Mouse (Mus musculus): ENCODE results near the gene Dtnb. TPM values are rescaled to one million over a fixed set of nuclear protein-coding genes. Genes with fewer than 3 reads are reported as not detected.

Gene Dtnb
- total RNA-seq, 1 experiment from 2014 or later, result 41.0 TPM

GRCm38 (mm10) chr12:3572581-3573397 is 608 bp downstream of the Dtnb start:
- peak; percentile 51 for DNase-seq

GRCm38 (mm10) chr12:3573410-3573809 is 1.2 kb downstream of the Dtnb start:
- DNase-seq, result no peak

GRCm38 (mm10) chr12:3574670-3575069 is 2.5 kb downstream of the Dtnb start:
- no peak for DNase-seq

DNA sequence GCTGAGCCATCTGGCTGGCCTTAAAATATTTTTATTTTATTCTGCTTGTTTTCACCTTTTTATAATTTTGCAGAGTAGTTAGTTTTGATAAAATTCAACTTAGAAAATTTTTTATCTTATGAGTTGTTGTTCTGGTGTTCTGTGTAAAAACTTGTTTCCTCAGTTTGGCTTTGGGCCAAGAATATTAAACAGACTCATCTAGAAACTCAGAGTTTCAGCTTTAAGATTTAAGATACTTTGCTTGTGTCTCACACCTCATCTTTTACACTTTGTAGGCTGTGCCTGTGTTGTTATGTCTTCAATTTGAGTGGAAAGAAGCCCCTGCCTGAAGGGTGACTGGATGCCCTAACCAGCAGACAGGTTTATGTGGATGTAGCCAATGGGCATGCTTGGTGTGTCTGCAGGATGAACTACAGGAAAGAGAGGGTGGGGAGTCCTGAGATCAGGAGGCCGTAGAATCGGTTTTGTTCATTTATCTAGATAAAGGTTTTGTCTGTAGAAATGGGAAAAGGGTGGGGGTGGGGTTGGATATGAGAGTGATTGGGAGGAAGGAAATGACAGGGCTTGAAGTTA is 7.9 kb downstream of the Dtnb start:
- no peak for DNase-seq

DNA sequence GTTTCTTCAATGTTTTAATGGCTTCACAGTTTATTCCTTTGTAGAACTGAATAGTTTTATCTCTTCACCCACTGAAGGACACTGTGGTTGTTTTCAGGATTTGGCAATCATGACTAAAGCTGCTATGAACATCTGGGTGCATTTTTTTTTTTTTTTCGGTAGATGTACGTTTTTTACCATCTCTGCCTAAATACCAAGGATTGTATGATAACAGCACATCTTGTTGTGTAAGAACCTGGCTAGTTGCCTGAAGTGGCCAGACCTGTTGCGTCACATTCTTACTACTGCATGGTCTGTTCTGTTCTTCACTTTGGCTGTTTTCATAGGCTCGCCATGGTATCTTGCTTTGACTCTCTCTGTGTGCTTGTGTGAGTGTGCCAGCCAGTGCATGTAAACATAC is 10.4 kb downstream of the Dtnb start:
- DNase-seq, result peak; percentile 38

DNA sequence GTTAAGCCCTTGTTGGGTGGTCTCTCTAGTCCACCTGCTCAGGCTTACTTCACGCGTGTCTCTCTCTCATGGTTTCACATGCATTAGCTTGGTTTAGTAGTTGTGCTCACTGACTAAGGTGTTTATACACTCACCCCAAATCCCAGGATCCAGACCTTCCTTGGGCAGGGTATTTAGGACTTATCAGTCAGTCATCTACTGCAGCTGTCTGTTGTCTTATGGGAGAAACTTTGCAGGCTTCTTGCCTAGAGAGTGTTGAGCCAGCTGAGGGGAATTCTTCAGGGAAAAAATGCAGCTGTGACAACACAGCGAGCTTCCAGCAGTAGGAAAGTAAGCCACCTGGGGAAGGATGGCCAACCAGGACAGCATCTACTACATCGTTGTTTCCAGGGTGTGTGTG is 13.3 kb downstream of the Dtnb start:
- DNase-seq, result no peak

- DNase-seq, result no peak
These were observed 14.8 kb downstream of the Dtnb start for GRCm38 (mm10) chr12:3587010-3587409.

- no peak for DNase-seq
These were observed 17.9 kb downstream of the Dtnb start for GRCm38 (mm10) chr12:3590039-3590438.

DNA sequence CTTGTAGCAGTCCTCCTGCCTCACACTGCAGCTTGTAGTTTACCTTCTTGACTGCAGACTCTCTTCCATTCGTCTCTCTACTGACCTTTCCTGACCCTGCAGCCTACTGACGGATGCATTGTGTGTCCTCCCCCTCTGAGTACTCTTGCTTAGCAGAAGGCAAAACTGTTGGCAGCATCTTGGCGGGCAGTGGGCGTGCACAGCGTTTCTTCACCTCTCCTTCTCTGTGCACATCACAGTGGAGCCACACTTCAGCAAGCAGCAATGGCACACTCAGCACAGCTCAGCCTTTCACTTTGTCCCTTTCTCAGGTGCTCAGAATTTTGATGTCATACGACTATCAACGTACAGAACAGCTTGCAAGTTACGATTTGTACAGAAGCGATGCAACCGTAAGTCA is 19.4 kb downstream of the Dtnb start:
- DNase-seq, result no peak

DNA sequence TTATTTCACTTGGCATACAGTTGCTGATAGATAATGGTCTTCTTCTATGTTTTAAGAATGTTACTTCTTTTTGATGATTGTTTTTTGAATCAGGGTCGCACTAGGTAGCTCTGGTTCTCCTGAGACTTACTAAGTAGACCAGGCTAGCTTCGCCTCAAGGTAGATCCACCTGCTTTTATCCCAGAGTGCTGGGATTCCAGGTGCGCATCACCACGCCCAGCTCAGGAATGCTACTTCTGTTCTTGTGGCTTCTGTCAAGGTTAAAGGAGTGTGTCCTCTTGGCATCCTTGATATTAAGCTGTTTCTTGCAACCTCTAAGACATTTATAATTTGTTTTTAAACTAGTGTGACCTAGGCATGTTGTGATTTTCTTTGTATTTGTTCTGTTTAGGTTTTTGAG is 30.6 kb downstream of the Dtnb start:
- DNase-seq, result no peak

GRCm38 (mm10) chr12:3606202-3606601 is 34.0 kb downstream of the Dtnb start:
- DNase-seq, result no peak

DNA sequence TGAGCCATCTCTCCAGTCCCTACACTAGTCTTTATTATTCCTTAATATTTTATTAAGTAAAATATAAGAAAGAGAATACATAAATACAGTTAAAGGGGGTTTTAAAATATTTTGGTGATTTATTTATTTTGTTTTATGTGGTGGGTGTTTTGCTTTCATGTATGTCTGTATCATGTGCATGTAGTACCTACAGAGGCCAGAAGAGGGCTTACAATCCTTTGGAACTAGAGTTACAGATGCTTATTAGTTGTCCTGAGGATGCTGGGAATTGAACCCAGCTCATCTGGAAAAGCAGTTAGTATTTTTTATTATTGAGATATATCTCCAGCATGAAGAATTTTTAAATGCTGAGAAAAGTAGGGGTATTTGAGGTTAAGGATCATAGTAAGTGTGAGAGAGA is 37.6 kb downstream of the Dtnb start:
- no peak for DNase-seq

DNA sequence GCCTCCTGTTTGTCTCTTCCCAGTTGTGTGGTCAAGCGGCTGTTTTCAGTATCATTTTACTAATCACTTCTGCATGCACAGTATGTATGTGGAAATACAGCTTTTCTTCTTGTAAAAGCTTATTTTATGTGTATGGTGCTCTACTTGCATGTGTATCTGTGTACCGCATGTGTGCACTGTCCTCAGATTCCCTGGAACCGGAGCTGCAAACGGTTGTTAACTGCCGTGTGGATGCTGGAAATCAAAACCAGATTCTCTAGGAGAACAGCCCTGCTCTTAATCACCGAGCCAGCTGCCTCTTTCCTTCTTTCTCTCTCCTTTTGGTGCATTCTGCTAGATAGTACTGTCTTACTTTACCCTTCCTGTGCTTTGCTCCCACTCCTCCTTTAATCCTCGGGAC is 39.7 kb downstream of the Dtnb start:
- no peak for DNase-seq

GRCm38 (mm10) chr12:3615041-3615440 is 42.9 kb downstream of the Dtnb start:
- DNase-seq, result peak; percentile 53

DNA sequence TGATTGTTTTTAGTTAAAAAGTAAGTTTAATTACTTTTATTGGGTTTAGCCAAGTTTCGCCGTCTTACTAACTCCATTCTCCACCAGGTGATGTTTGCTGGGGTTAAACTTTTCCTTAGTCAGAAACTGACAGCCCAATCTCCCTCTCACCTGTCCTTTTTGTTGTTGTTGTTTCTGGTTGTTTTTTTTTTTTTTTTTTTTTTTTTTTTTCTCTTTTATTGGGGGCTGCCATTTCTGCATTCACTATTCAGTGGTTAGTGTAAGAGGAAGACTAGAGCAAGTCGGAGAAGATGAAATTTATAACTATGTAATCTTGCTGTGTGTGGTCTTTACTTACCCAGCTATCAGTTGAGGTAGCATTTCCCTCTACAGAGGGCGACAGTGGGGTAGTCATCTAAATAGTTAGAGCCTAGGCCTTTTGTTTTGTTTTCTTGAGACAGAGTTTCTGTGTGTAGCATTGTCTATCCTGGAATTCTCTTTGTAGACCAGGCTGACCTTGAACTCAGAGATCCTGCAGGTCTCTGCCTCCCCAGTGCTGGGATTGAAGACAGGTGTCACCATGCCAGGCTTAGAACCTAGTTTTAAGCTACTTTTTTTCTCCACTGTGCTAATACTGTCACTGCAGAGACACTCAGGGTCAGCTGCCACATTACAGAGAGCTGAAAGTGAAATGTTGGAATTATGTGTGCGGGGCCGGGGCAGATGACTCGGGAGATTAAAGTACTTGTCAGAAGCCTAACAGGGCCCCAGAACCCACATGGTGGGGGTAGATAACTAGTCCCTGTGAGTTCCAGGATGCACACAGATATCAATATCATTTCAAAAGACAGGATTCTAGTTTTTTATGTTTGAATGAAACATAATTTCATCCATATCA is 46.2 kb downstream of the Dtnb start:
- no peak for DNase-seq

DNA sequence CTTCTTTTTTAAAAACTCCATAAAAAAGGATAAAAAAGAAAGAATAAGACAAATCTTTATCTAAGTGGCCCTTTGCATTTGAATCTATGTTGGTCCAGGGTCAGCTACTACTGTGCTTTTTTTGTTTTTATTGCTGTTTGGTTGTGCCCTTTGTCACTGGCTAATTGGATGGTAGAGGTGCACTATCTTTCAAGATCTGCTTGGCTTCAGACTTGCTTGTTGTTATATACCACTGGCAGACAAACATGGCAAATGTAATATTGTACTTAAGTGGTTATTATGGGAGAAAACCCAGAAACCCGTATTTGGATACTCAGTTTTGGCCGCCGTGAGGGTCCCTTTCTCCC is 46.8 kb downstream of the Dtnb start:
- DNase-seq, result no peak

GRCm38 (mm10) chr12:3626880-3627279 is 54.7 kb downstream of the Dtnb start:
- DNase-seq, result no peak

GRCm38 (mm10) chr12:3641931-3642330 is 69.8 kb downstream of the Dtnb start:
- peak; percentile 33 for DNase-seq

- DNase-seq, result no peak
These were observed 84.6 kb downstream of the Dtnb start for GRCm38 (mm10) chr12:3656799-3657198.

DNA sequence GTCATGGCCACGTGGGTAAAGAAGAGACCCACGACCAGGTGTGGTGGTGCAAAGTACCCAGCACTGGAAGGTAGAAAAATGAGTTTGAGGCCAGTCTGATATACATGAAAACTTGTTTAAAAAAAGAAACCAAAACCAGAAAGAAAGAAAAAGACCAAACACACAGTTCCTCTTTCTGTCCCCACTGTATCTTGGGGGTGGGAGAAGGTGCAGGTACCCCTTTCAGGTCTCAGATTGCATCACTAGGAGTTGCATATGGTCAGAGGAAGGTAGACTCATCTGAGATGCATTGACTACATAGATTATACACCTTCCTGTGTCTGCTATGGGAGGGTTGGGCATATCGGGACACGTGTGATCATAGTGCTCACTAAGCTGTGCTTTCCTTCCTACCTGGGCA is 85.1 kb downstream of the Dtnb start:
- no peak for DNase-seq

GRCm38 (mm10) chr12:3657786-3658185 is 85.6 kb downstream of the Dtnb start:
- DNase-seq, result peak; percentile 17

- no peak for DNase-seq
These were observed 87.6 kb downstream of the Dtnb start for GRCm38 (mm10) chr12:3659554-3660311.

Data from adrenal gland, postnatal 25 days (tissue).